Mouse (Mus musculus) olfactory bulb, adult 2 months (tissue): ENCODE data around the gene Mrps5. TPM values are rescaled to one million over a fixed set of nuclear protein-coding genes. Genes with fewer than 3 reads are reported as not detected.

Experiments
- H3K27ac ChIP-seq: fragments of 200-500 bp; 2 replicates; pipeline ENCODE4 v1.5.1; 2012; ENCODE audit warnings: low read depth, low read length; ENCODE audit not compliant: insufficient read depth
- H3K4me1 ChIP-seq: fragments of 200-500 bp; 2 replicates; pipeline ENCODE4 v1.6.1; 2012; ENCODE audit warnings: low read length; ENCODE audit not compliant: control insufficient read depth, insufficient read depth
- H3K4me3 ChIP-seq: fragments of 200-500 bp; 2 replicates; pipeline ENCODE4 v1.5.1; 2012; ENCODE audit warnings: mild to moderate bottlenecking, low read depth, low read length, moderate library complexity; ENCODE audit not compliant: insufficient read depth
- CTCF ChIP-seq: fragments of 200-500 bp; IDR thresholded peaks from 2 replicates; pipeline ENCODE4 v1.5.1; 2012; ENCODE audit warnings: low read depth, mild to moderate bottlenecking, low read length, moderate library complexity; ENCODE audit not compliant: insufficient read depth
- POLR2A ChIP-seq: fragments of 200-500 bp; IDR thresholded peaks from 2 replicates; pipeline ENCODE4 v1.6.1; 2012; ENCODE audit warnings: mild to moderate bottlenecking, low read depth, low read length, moderate library complexity; ENCODE audit not compliant: insufficient read depth
- WGBS: fragments of 180-500 bp; shearing (Covaris S2); methylation state at CpG from one replicate; pipeline ENCODE4 v1.1.7; 2018; 5-methylcytosine and 5-hydroxymethylcytosine counted together
- polyA plus RNA-seq: library from polyadenylated mRNA; stranded (reverse); fragments of >200 nt; gene quantifications from 2 replicates; pipeline ENCODE4 v1.2.4, GENCODE M21; 2012; ENCODE audit warnings: low replicate concordance; ENCODE audit not compliant: missing spikeins, insufficient read depth, insufficient read length

Mrps5 gene
- polyA plus RNA-seq, 1 experiment = not detected

DNA sequence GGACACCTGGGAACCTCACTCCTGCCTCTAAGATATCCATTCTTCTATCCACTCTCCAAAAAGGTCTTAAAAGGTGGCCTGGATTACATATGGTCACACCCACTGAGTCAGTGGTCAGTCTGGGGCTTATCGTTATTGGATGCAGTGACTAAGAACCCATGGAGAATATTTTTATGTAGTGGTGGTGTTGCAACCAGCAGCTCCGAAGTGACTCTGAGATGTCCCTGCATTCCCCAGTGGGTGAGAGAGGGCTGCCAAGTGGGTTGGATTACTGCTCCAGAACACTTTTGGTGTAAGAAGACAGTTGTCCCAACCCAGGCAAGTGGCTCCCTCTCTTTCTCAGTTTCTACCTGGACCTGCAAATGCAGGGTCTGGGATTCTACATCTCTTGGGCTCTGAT lies 65.8 kb downstream of the Mrps5 start:
- WGBS = 96% methylated on average over 2 of the region's 2 CpGs
- no peak overlapping the region for H3K4me3 ChIP-seq
- no peak for TF ChIP-seq POLR2A
- no peak for TF ChIP-seq CTCF
- peaks cover 7% of the 10 kb centered on the region for H3K4me1 ChIP-seq
- no peak overlapping the region for H3K27ac ChIP-seq

GRCm38 (mm10) chr2:127654786-127655185 lies 67.8 kb downstream of the Mrps5 start:
- WGBS = 27% methylated on average over 3 of the region's 3 CpGs
- no peak for TF ChIP-seq CTCF
- TF ChIP-seq POLR2A = no peak
- no peak overlapping the region for H3K27ac ChIP-seq
- no peak overlapping the region for H3K4me3 ChIP-seq
- peaks cover 7% of the 10 kb centered on the region for H3K4me1 ChIP-seq

- TF ChIP-seq POLR2A (no peak), CTCF (no peak)
- peaks cover 7% of the 10 kb centered on the region for H3K4me1 ChIP-seq
- 14% methylated on average over 9 of the region's 9 CpGs for WGBS
- no peak overlapping the region for H3K27ac ChIP-seq
- H3K4me3 ChIP-seq = peak overlapping the region; percentile 7; the same call in 1 of the 2 replicates
Measured at GRCm38 (mm10) chr2:127655419-127655818, 68.4 kb downstream of the Mrps5 start.

GRCm38 (mm10) chr2:127656086-127656720 lies 69.2 kb downstream of the Mrps5 start, which contains the start of gene Mal:
Mal (minus strand) TSS chr2:127656695.
- TF ChIP-seq POLR2A (0 out of 2 replicates have a peak, but pooled peaks have one; percentile 2), CTCF (no peak)
- WGBS = 1% methylated on average over 43 of the region's 43 CpGs
- H3K4me3 ChIP-seq = peak within 1 kb of the TSS; percentile 37
- no peak within 1 kb of the TSS for H3K27ac ChIP-seq
- H3K4me1 ChIP-seq = peaks cover 7% of the 10 kb centered on the region

Other genes with a start within 250 kb of the Mrps5 start
- gene Astl, start 248.6 kb upstream of the Mrps5 start, polyA plus RNA-seq = not detected in 2 replicates
- gene Adra2b, start 224.0 kb upstream of the Mrps5 start, polyA plus RNA-seq = not detected in 2 replicates
- gene Gpat2, start 162.0 kb upstream of the Mrps5 start, polyA plus RNA-seq = not detected in 2 replicates
- gene Fahd2a, start 142.7 kb upstream of the Mrps5 start, polyA plus RNA-seq = not detected in 2 replicates
- not detected in 2 replicates for gene Kcnip3, start 65.1 kb upstream of the Mrps5 start, polyA plus RNA-seq
- gene Prom2, start 45.8 kb upstream of the Mrps5 start, polyA plus RNA-seq = not detected in 2 replicates
- not detected in 2 replicates for gene Zfp661, start 128 bp upstream of the Mrps5 start, polyA plus RNA-seq
- not detected in 2 replicates for gene Mal, start 69.5 kb downstream of the Mrps5 start, polyA plus RNA-seq
- not detected in 2 replicates for gene Mall, start 142.7 kb downstream of the Mrps5 start, polyA plus RNA-seq
- gene Nphp1, start 201.7 kb downstream of the Mrps5 start, polyA plus RNA-seq = not detected in 2 replicates
- not detected in 2 replicates for gene Mtln, start 205.3 kb downstream of the Mrps5 start, polyA plus RNA-seq
- not detected in 2 replicates for gene Bub1, start 244.6 kb downstream of the Mrps5 start, polyA plus RNA-seq